Mouse (Mus musculus): ENCODE measurements around the gene Sh3pxd2a. TPM values are rescaled to one million over a fixed set of nuclear protein-coding genes. Genes with fewer than 3 reads are reported as not detected.

Sh3pxd2a gene
- polyA plus RNA-seq, 1 experiment from 2014 or later: 1.8 TPM

DNA sequence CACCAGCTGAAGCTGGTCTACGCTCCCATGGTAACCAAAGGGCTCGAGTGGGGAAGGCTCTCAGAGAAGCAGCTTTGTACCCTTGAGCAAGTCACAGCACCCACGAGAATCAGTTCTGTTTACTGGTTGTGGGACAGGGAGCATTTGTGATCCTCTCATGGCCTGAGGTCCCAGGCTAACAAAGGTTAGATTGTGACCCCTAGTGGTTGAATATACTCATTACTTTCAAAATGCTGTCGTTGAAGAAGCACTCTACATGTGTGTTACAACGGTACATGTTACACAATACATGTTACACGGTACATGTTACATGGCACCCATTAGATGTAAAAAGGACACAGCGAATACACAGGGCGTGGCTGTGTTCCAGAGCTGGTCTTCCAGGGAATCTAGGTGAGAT, 38.4 kb upstream of the Sh3pxd2a start:
- Histone ChIP-seq H3K36me3 (replicated peaks) (peaks cover 33% of the 10 kb centered on the region), H3K27ac (no peak overlapping the region), H3K4me3 (no peak overlapping the region), H3K9me3 (no peaks in the 10 kb centered on the region), H3K27me3 (ENCODE audit: poor library complexity, severe bottlenecking) (no peaks in the 10 kb centered on the region), H3K4me1 (peaks cover 13% of the 10 kb centered on the region)
- 81% methylated on average over 8 of the region's 8 CpGs for WGBS
- no peak for DNase-seq (ENCODE audit: extremely low spot score, low spot score)

DNA sequence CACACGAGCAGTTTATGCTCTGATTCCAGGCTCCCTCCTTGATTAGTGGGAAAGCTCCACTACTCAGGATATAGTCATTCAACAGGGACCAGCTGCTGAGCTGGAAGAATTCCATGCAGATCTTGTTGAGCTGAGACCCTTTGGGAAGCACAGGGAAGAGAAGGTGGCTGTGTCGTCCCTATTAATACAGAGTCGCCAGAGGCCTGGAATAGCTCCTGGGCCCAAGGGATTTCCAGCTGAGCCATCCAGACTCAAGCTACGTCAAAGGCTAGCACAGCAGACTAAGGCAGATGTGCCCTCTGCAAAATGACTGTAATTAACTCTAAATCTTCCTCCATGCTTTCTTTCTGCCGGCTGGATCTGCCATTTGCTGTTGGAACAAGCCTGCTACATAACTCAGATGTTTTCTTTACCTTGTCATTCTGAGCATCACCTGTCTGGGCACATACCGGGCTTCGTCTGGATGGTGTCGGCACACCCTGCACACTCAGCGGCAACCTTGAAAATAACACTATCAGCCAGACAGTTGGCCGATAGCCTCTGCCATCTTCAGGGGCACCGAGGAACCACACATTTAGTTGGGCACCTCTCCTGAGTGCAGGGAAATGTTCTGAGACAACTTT, 36.3 kb upstream of the Sh3pxd2a start:
- 88% methylated on average over 11 of the region's 11 CpGs for WGBS
- H3K36me3 ChIP-seq (replicated peaks): peaks cover 24% of the 10 kb centered on the region
- no peak overlapping the region for H3K27ac ChIP-seq
- no peaks in the 10 kb centered on the region for H3K9me3 ChIP-seq
- no peak overlapping the region for H3K4me3 ChIP-seq
- H3K4me1 ChIP-seq: peaks cover 13% of the 10 kb centered on the region
- no peaks in the 10 kb centered on the region for H3K27me3 ChIP-seq (ENCODE audit: poor library complexity, severe bottlenecking)
- DNase-seq (ENCODE audit: extremely low spot score, low spot score): no peak

DNA sequence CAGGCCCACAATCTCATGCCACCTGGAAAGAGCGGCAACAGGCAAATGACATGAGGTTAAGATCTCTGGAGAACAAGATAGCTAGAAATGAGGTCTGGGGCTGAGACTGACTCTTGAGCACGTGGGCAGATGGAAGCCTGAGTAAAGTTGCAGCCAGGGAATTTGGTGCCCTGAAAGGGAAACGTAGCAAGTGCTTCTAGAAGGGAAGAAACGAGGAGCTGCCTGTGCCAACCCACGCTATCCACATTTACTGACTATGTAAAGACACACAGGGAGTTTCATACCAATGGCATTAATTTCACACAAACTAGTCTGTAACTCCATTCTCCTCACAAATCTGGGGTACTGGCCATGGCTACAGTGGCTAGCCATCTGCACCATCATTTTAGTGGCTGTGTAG, 35.6 kb upstream of the Sh3pxd2a start:
- H3K27ac ChIP-seq: no peak overlapping the region
- H3K4me3 ChIP-seq: no peak overlapping the region
- peaks cover 18% of the 10 kb centered on the region for H3K36me3 ChIP-seq (replicated peaks)
- no peak for DNase-seq (ENCODE audit: extremely low spot score, low spot score)
- WGBS: 95% methylated on average over 5 of the region's 5 CpGs
- peaks cover 14% of the 10 kb centered on the region for H3K4me1 ChIP-seq
- H3K27me3 ChIP-seq (ENCODE audit: poor library complexity, severe bottlenecking): no peaks in the 10 kb centered on the region
- H3K9me3 ChIP-seq: no peaks in the 10 kb centered on the region

DNA sequence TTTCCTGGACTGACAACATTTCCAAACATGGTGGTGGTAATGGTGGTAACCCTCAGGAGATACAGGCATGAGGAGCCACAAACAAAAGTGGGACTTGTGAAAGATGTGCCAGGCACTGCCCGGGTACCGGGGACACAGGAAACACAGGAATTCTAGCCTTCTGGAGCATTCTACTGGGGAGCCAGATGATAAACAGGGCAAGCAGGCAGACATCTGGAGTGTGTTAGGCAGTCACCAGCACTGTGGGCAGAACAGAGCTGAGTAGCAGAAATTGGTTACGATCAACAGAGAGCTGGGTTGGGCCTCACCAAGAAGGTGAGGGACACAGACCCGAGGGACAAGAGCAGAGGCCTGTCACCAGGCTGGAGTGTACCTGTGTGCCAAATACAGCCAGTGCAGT, 34.7 kb upstream of the Sh3pxd2a start:
- H3K4me3 ChIP-seq: no peak overlapping the region
- H3K27ac ChIP-seq: peak overlapping the region; percentile 45
- WGBS: 71% methylated on average over 4 of the region's 4 CpGs
- H3K9me3 ChIP-seq: no peaks in the 10 kb centered on the region
- no peaks in the 10 kb centered on the region for H3K27me3 ChIP-seq (ENCODE audit: poor library complexity, severe bottlenecking)
- DNase-seq (ENCODE audit: extremely low spot score, low spot score): no peak
- peaks cover 23% of the 10 kb centered on the region for H3K4me1 ChIP-seq
- peaks cover 16% of the 10 kb centered on the region for H3K36me3 ChIP-seq (replicated peaks)

DNA sequence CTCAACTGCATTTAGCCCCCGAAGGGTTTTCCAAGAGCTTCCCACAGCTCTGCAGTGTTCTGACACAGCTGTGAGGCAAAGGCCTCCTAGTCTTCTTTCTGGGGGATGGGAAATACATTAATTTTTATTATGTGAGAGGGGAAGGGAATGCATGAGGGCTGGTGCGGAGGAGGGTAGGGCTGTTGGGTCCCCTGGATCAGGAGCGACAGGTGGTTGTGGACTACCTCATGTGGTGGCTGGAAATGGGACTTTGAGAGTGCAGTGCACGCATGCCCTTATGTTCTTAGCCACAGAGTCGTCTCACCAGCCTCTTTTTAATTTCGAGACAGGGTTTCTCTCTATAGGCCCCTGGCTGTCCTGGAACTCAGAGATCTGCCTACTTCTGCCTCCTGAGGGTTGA, 33.5 kb upstream of the Sh3pxd2a start:
- no peaks in the 10 kb centered on the region for H3K9me3 ChIP-seq
- H3K27me3 ChIP-seq (ENCODE audit: poor library complexity, severe bottlenecking): no peaks in the 10 kb centered on the region
- H3K4me3 ChIP-seq: no peak overlapping the region
- peaks cover 15% of the 10 kb centered on the region for H3K36me3 ChIP-seq (replicated peaks)
- no peak for DNase-seq (ENCODE audit: extremely low spot score, low spot score)
- 91% methylated on average over 6 of the region's 6 CpGs for WGBS
- no peak overlapping the region for H3K27ac ChIP-seq
- peaks cover 35% of the 10 kb centered on the region for H3K4me1 ChIP-seq

DNA sequence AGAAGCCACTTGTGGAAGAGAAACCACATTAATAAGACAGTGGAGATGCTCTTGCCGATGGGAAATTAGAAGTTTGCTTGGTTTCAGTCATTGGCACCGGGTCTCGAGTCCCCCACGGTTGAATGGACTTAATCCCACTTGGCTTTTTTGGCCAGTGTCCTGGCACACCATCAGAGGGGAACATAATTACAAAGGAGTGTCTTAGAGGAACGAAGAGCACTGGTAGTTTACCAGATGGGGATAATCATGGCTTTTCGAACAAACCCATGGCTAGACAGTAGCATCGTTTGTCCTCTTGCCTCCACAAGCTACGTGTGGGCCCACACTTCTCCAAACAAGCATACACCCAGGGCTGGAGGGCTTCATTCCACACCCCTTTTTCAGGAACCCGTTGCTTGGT, 33.1 kb upstream of the Sh3pxd2a start:
- no peak for DNase-seq (ENCODE audit: extremely low spot score, low spot score)
- Histone ChIP-seq H3K27ac (no peak overlapping the region), H3K4me1 (peaks cover 40% of the 10 kb centered on the region), H3K27me3 (ENCODE audit: poor library complexity, severe bottlenecking) (no peaks in the 10 kb centered on the region), H3K9me3 (no peaks in the 10 kb centered on the region), H3K4me3 (no peak overlapping the region), H3K36me3 (replicated peaks) (peaks cover 11% of the 10 kb centered on the region)
- WGBS: 86% methylated on average over 9 of the region's 9 CpGs

DNA sequence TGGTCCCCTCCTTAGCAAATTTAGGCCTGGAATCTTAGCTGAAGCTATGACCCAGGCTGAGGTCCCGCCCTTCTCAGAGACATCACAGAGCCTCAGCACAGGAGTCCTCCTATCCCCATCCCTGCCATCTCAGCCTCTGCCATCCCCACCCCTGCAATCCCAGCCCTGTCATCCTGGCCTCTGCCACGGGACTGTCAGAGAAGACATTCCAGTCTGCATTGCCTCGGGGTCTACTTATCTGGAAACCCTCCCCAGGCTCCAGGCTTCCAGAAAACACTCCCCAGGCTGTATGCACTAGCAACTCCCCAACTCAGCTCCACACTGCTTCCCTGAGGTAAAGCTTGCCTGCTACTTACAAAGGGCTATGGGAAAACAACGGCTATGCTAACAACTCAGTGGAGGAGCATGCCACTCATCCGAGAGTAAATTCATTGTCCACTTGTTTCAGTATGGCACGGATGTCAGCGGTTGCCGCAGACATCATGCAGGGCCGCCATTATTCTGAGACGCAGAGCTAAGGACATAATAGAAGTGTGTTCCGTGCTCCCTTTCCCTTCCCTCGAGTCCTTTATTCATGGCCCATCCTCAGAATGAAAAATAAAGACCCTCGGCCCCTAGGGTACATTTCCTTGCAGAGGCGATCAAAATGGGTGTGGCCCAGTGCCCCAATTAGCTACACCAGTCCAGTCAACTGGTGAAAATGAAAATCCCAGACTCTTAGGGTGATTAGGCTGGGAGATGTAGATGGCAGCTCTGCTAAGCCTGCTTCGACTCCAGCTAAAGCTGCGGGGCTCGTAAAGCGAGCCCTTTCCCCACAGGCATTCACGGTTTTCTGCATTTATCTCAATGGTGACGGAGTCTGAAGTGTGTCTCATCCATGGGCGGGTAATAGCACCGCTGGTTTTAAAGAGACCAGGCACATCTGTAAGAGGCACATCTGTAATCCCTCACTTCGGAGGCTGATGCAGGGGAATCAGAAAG, 29.1 kb upstream of the Sh3pxd2a start:
- H3K36me3 ChIP-seq (replicated peaks): no peaks in the 10 kb centered on the region
- peak overlapping the region; percentile 38 for H3K4me3 ChIP-seq
- H3K27ac ChIP-seq: peak overlapping the region; percentile 85
- H3K9me3 ChIP-seq: peaks cover 9% of the 10 kb centered on the region; the same call in 1 of the 2 replicates
- H3K27me3 ChIP-seq (ENCODE audit: poor library complexity, severe bottlenecking): no peaks in the 10 kb centered on the region
- H3K4me1 ChIP-seq: peaks cover 35% of the 10 kb centered on the region
- DNase-seq (ENCODE audit: extremely low spot score, low spot score): peak; percentile 61
- 42% methylated on average over 23 of the region's 23 CpGs for WGBS

DNA sequence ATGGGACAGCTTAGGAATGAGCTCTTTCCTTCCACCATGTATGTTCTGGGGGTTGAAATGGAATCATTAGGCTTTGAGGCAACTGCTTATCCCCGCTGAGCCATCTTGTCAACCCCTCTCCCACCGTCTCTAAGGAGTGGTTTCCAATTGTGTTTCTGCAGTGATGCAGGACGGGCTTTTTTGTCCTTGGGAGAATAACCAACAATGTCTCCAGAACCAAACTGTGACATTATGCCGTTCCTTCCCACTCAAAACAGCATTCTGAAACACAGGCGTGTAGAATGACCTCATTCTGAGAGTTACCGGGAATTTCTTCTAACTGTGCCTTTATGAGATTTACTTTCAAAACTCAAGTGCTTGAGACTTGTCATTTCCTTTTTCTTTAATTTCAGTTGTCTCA, 28.2 kb upstream of the Sh3pxd2a start:
- 0 out of 2 replicates have a peak overlapping the region, but pooled peaks have one; percentile 38 for H3K4me3 ChIP-seq
- no peak for DNase-seq (ENCODE audit: extremely low spot score, low spot score)
- H3K27ac ChIP-seq: peak overlapping the region; percentile 85

DNA sequence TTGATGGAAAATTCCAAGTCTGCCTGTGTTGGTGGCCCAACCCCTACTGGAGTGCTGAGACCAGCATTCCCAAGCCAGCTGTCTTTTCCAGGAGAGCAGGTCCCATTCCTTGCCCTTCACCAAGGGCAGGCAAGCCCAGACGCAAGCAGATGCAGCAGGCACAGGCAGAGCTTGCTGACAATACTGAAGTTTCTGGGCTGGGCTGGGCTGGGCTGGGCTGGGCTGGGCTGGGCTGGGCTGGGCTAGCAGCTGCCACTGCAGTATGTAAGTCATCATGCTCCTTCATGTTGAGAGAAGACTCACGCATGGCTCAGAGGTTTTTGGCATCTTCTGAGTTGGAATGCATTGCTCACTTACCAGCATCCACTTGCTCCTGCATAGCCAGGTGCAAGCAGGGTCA, 27.7 kb upstream of the Sh3pxd2a start:
- no peak for DNase-seq (ENCODE audit: extremely low spot score, low spot score)

More for the DNA sequence above, 28.2 kb upstream of the Sh3pxd2a start:
- peaks cover 9% of the 10 kb centered on the region; the same call in 1 of the 2 replicates for H3K9me3 ChIP-seq
- peaks cover 35% of the 10 kb centered on the region for H3K4me1 ChIP-seq
- 40% methylated on average over 6 of the region's 6 CpGs for WGBS
- H3K36me3 ChIP-seq (replicated peaks): no peaks in the 10 kb centered on the region
- no peaks in the 10 kb centered on the region for H3K27me3 ChIP-seq (ENCODE audit: poor library complexity, severe bottlenecking)

DNA sequence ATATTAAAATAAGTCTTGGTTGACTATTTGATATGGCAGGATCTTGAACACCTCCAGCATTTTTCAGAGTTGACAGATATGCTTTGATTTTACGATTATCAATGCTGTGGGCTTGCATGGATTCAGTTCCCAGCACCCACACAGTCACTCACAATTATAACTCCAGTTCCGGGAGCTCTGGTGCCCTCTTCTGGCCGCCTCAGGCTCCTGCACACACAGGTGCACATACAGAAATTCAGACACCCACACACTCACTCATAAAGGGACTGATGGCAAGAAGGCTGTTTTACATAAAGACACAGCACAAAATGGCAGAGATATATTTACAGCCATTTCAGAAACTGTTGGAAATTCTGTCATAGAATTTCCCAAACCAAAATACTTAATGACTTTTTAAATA, 25.0 kb upstream of the Sh3pxd2a start:
- H3K27me3 ChIP-seq (ENCODE audit: poor library complexity, severe bottlenecking): no peaks in the 10 kb centered on the region
- peaks cover 9% of the 10 kb centered on the region; the same call in 1 of the 2 replicates for H3K9me3 ChIP-seq
- no peak overlapping the region for H3K4me3 ChIP-seq
- H3K4me1 ChIP-seq: peaks cover 34% of the 10 kb centered on the region
- DNase-seq (ENCODE audit: extremely low spot score, low spot score): no peak
- H3K27ac ChIP-seq: no peak overlapping the region
- 90% methylated on average over 3 of the region's 3 CpGs for WGBS
- no peaks in the 10 kb centered on the region for H3K36me3 ChIP-seq (replicated peaks)

More for the DNA sequence above, 27.7 kb upstream of the Sh3pxd2a start:
- H3K27me3 ChIP-seq (ENCODE audit: poor library complexity, severe bottlenecking): no peaks in the 10 kb centered on the region
- H3K27ac ChIP-seq: peak overlapping the region; percentile 85
- WGBS: 71% methylated on average over 2 of the region's 2 CpGs
- no peak overlapping the region for H3K4me3 ChIP-seq
- peaks cover 9% of the 10 kb centered on the region; the same call in 1 of the 2 replicates for H3K9me3 ChIP-seq
- H3K36me3 ChIP-seq (replicated peaks): no peaks in the 10 kb centered on the region
- H3K4me1 ChIP-seq: peaks cover 35% of the 10 kb centered on the region

DNA sequence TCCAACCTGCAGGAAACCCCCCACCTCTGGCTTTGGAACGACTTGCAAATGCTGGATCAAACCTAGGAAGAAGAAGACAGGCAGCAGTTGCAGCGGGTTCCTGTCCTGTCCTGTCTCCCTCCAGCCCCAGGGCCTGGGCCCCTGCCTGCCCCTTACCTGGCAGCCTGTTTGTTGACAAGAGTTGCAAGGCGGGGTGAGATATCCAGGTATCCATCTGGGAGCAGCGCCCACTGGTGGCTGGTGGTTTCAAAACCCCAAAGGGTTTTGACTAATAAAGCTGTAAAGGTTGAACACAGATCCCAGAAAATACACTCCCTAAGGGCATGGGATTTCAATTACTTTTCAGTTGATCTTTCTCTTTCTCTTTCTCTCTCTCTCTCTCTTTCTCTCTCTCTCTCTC, 24.0 kb upstream of the Sh3pxd2a start:
- H3K27me3 ChIP-seq (ENCODE audit: poor library complexity, severe bottlenecking): no peaks in the 10 kb centered on the region
- peaks cover 26% of the 10 kb centered on the region for H3K4me1 ChIP-seq
- no peak overlapping the region for H3K27ac ChIP-seq
- 36% methylated on average over 4 of the region's 4 CpGs for WGBS
- H3K9me3 ChIP-seq: peaks cover 9% of the 10 kb centered on the region; the same call in 1 of the 2 replicates
- no peak for DNase-seq (ENCODE audit: extremely low spot score, low spot score)
- H3K4me3 ChIP-seq: no peak overlapping the region
- H3K36me3 ChIP-seq (replicated peaks): no peaks in the 10 kb centered on the region

DNA sequence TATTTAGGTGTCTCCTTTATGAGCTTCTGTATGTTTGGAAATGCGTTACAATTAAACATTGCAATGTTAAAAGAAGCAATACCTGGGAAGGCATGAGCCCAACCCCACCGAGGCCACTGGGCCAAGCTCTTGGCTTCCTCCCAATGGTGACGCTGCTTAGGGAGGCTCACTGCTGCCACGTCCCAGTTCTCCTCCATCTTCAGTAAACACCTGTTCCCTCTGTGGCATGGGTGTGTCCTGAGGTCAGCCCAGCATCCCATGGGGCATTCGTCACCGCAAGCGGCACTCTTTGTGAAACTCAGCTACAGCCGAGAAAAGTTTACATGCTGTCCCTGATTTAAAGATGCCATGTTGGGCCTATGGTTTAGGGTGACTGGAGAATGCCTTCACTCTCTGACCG, 23.4 kb upstream of the Sh3pxd2a start:
- peaks cover 20% of the 10 kb centered on the region for H3K4me1 ChIP-seq
- peaks cover 9% of the 10 kb centered on the region; the same call in 1 of the 2 replicates for H3K9me3 ChIP-seq
- no peak overlapping the region for H3K4me3 ChIP-seq
- DNase-seq (ENCODE audit: extremely low spot score, low spot score): no peak
- WGBS: 89% methylated on average over 9 of the region's 9 CpGs
- no peaks in the 10 kb centered on the region for H3K27me3 ChIP-seq (ENCODE audit: poor library complexity, severe bottlenecking)
- H3K27ac ChIP-seq: no peak overlapping the region
- no peaks in the 10 kb centered on the region for H3K36me3 ChIP-seq (replicated peaks)

All from forebrain, embryonic 10.5 days (tissue).